Mouse (Mus musculus) myocyte (in vitro differentiated cells): ENCODE measurements around the gene Hs3st6. TPM values are rescaled to one million over a fixed set of nuclear protein-coding genes. Genes with fewer than 3 reads are reported as not detected.

Source experiments
- H3K27me3 ChIP-seq: one replicate; pipeline ENCODE4 v1.6.1; 2011; ENCODE audit not compliant: control insufficient read depth, insufficient read depth, insufficient read length
- H3K36me3 ChIP-seq: one replicate; pipeline ENCODE4 v1.6.1; 2011; ENCODE audit not compliant: control insufficient read depth, insufficient read depth
- H3K4me2 ChIP-seq: one replicate; pipeline ENCODE4 v1.6.1; 2011; ENCODE audit warnings: low read depth, control low read depth
- H3K4me3 ChIP-seq: one replicate; pipeline ENCODE4 v1.5.1; 2011; ENCODE audit warnings: mild to moderate bottlenecking, control low read depth, moderate library complexity
- H3K79me2 ChIP-seq: one replicate; pipeline ENCODE4 v1.6.1; 2011; ENCODE audit not compliant: control insufficient read depth, insufficient read depth
- H3ac ChIP-seq: one replicate; pipeline ENCODE4 v1.6.1; 2011; ENCODE audit not compliant: control insufficient read depth, insufficient read length
- CEBPB ChIP-seq: IDR thresholded peaks from 2 replicates; pipeline ENCODE4 v1.6.1; 2011; ENCODE audit warnings: mild to moderate bottlenecking, moderate library complexity; ENCODE audit not compliant: poor library complexity, insufficient read depth, severe bottlenecking
- E2F4 ChIP-seq: IDR thresholded peaks from one replicate; pipeline ENCODE4 v1.6.1; 2011; ENCODE audit warnings: mild to moderate bottlenecking, control low read depth, moderate library complexity; ENCODE audit not compliant: insufficient read depth
- MAX ChIP-seq: IDR thresholded peaks from one replicate; pipeline ENCODE4 v1.6.1; 2011; ENCODE audit warnings: low read depth, mild to moderate bottlenecking, control low read depth
- MYOD1 ChIP-seq, 3 experiments: IDR thresholded peaks; one replicate each; pipeline ENCODE4 v1.6.1; 2011; ENCODE audit warnings: control low read depth in 2 of 3, low read depth in 2 of 3, mild to moderate bottlenecking in 2 of 3, moderate library complexity in 1 of 3; ENCODE audit not compliant: insufficient read length in 2 of 3, control insufficient read depth in 1 of 3
- MYOG ChIP-seq, 3 experiments: IDR thresholded peaks; one replicate each; pipeline ENCODE4 v1.6.1; 2011; ENCODE audit warnings: control low read depth in 2 of 3, low read depth in 2 of 3, mild to moderate bottlenecking in 2 of 3; ENCODE audit not compliant: insufficient read length in 2 of 3, control insufficient read depth in 1 of 3, insufficient read depth in 1 of 3
- POLR2A ChIP-seq: IDR thresholded peaks from one replicate; pipeline ENCODE4 v1.6.1; 2011; ENCODE audit warnings: low read depth, mild to moderate bottlenecking, control low read depth, moderate library complexity; ENCODE audit not compliant: insufficient read length
- POLR2AphosphoS2 ChIP-seq: IDR thresholded peaks from one replicate; pipeline ENCODE4 v1.6.1; 2011; ENCODE audit warnings: low read depth, control low read depth; ENCODE audit not compliant: insufficient read length
- REST ChIP-seq: IDR thresholded peaks from one replicate; pipeline ENCODE4 v1.6.1; 2011; ENCODE audit warnings: mild to moderate bottlenecking, control low read depth, moderate library complexity; ENCODE audit not compliant: insufficient read depth, insufficient read length
- SRF ChIP-seq: IDR thresholded peaks from one replicate; pipeline ENCODE4 v1.6.1; 2011; ENCODE audit warnings: low read depth; ENCODE audit not compliant: control insufficient read depth, insufficient read length
- TCF12 ChIP-seq: IDR thresholded peaks from one replicate; pipeline ENCODE4 v1.6.1; 2011; ENCODE audit warnings: mild to moderate bottlenecking, control low read depth; ENCODE audit not compliant: poor library complexity, insufficient read depth, severe bottlenecking
- TCF3 ChIP-seq: IDR thresholded peaks from one replicate; pipeline ENCODE4 v1.6.1; 2011; ENCODE audit warnings: low read depth, control low read depth; ENCODE audit not compliant: insufficient read length
- USF1 ChIP-seq: IDR thresholded peaks from one replicate; pipeline ENCODE4 v1.6.1; 2011; ENCODE audit warnings: low read depth, mild to moderate bottlenecking, control low read depth, moderate library complexity
- polyA plus RNA-seq: library from polyadenylated mRNA; unstranded; fragments of >200 nt; fragmentation: generic; extraction: Trizol; gene quantifications from one replicate; pipeline ENCODE4 v1.2.1, GENCODE M21; 2012; ENCODE audit warnings: missing spikeins

The Hs3st6 gene
- polyA plus RNA-seq, 1 experiment = not detected

- Histone ChIP-seq H3K4me2 (no peak overlapping the region), H3K27me3 (no peaks in the 10 kb centered on the region), H3K4me3 (no peak overlapping the region), H3ac (no peak overlapping the region), H3K36me3 (peaks cover 11% of the 10 kb centered on the region), H3K79me2 (peaks cover 28% of the 10 kb centered on the region)
- TF ChIP-seq MAX (no peak), TCF3 (no peak), MYOG (IDR thresholded peaks at IDR 0.05; ENCODE audit: control insufficient read depth in 1 of 3, insufficient read depth in 1 of 3, insufficient read length in 2 of 3, low read depth in 2 of 3) (no peak), MYOD1 (IDR thresholded peaks at IDR 0.05; ENCODE audit: control insufficient read depth in 1 of 3, insufficient read length in 2 of 3, low read depth in 2 of 3) (no peak), CEBPB (no peak), POLR2A (no peak), SRF (no peak), REST (no peak), TCF12 (no peak), E2F4 (no peak)
Observed at GRCm38 (mm10) chr17:24725637-24726390, 27.0 kb upstream of the Hs3st6 start.

GRCm38 (mm10) chr17:24727618-24728017 lies 25.2 kb upstream of the Hs3st6 start, which contains the start of gene Rpl3l:
Gene Rpl3l, plus strand, starts transcription at chr17:24727820.
- TF ChIP-seq TCF3 (no peak), TCF12 (no peak), MAX (no peak), MYOD1 (IDR thresholded peaks at IDR 0.05; ENCODE audit: control insufficient read depth in 1 of 3, insufficient read length in 2 of 3, low read depth in 2 of 3) (no peak), REST (no peak), SRF (no peak), POLR2AphosphoS2 (no peak), CEBPB (no peak), E2F4 (no peak), USF1 (no peak), MYOG (IDR thresholded peaks at IDR 0.05; ENCODE audit: control insufficient read depth in 1 of 3, insufficient read depth in 1 of 3, insufficient read length in 2 of 3, low read depth in 2 of 3) (no peak), POLR2A (no peak)
- Histone ChIP-seq H3K4me3 (no peak within 1 kb of the TSS), H3K79me2 (peaks cover 12% of the 10 kb centered on the region)

GRCm38 (mm10) chr17:24728184-24728583 lies 24.6 kb upstream of the Hs3st6 start:
- Histone ChIP-seq H3K27me3 (no peaks in the 10 kb centered on the region), H3K4me3 (no peak overlapping the region), H3K36me3 (no peaks in the 10 kb centered on the region), H3ac (no peak overlapping the region), H3K4me2 (no peak overlapping the region), H3K79me2 (peaks cover 9% of the 10 kb centered on the region)
- TF ChIP-seq POLR2A = no peak
- no peak for TF ChIP-seq MAX
- no peak for TF ChIP-seq CEBPB
- no peak for TF ChIP-seq REST

More at GRCm38 (mm10) chr17:24727618-24728017, 25.2 kb upstream of the Hs3st6 start, which contains the start of gene Rpl3l:
- H3K4me2 ChIP-seq = no peak within 1 kb of the TSS
- no peak within 1 kb of the TSS for H3ac ChIP-seq
- H3K27me3 ChIP-seq = no peaks in the 10 kb centered on the region
- H3K36me3 ChIP-seq = peaks cover under 1% of the 10 kb centered on the region

GRCm38 (mm10) chr17:24729067-24729466 lies 23.7 kb upstream of the Hs3st6 start:
- no peak overlapping the region for H3K4me2 ChIP-seq
- H3K27me3 ChIP-seq = no peaks in the 10 kb centered on the region
- no peak for TF ChIP-seq USF1
- TF ChIP-seq MYOG (IDR thresholded peaks at IDR 0.05; ENCODE audit: control insufficient read depth in 1 of 3, insufficient read depth in 1 of 3, insufficient read length in 2 of 3, low read depth in 2 of 3) = no peak
- TF ChIP-seq POLR2A = no peak
- no peak for TF ChIP-seq E2F4
- no peak for TF ChIP-seq CEBPB
- no peak for TF ChIP-seq TCF3
- no peak for TF ChIP-seq SRF
- no peak for TF ChIP-seq MAX
- TF ChIP-seq REST = no peak
- TF ChIP-seq MYOD1 (IDR thresholded peaks at IDR 0.05; ENCODE audit: control insufficient read depth in 1 of 3, insufficient read length in 2 of 3, low read depth in 2 of 3) = no peak
- H3ac ChIP-seq = no peak overlapping the region
- H3K79me2 ChIP-seq = peaks cover under 1% of the 10 kb centered on the region
- no peaks in the 10 kb centered on the region for H3K36me3 ChIP-seq
- H3K4me3 ChIP-seq = no peak overlapping the region

GRCm38 (mm10) chr17:24730787-24731186 lies 22.0 kb upstream of the Hs3st6 start:
- Histone ChIP-seq H3K4me3 (no peak overlapping the region), H3K27me3 (no peaks in the 10 kb centered on the region), H3ac (no peak overlapping the region), H3K4me2 (no peak overlapping the region), H3K79me2 (no peaks in the 10 kb centered on the region), H3K36me3 (no peaks in the 10 kb centered on the region)
- no peak for TF ChIP-seq MYOD1 (IDR thresholded peaks at IDR 0.05; ENCODE audit: control insufficient read depth in 1 of 3, insufficient read length in 2 of 3, low read depth in 2 of 3)
- TF ChIP-seq E2F4 = no peak
- TF ChIP-seq MYOG (IDR thresholded peaks at IDR 0.05; ENCODE audit: control insufficient read depth in 1 of 3, insufficient read depth in 1 of 3, insufficient read length in 2 of 3, low read depth in 2 of 3) = no peak
- TF ChIP-seq POLR2AphosphoS2 = no peak
- no peak for TF ChIP-seq MAX
- TF ChIP-seq USF1 = no peak
- TF ChIP-seq TCF12 = no peak
- TF ChIP-seq POLR2A = no peak
- TF ChIP-seq REST = no peak
- no peak for TF ChIP-seq SRF
- TF ChIP-seq CEBPB = no peak
- no peak for TF ChIP-seq TCF3
